Mouse (Mus musculus): ENCODE data around the gene D930020B18Rik. TPM values are rescaled to one million over a fixed set of nuclear protein-coding genes. Genes with fewer than 3 reads are reported as not detected.

Gene D930020B18Rik
- polyA plus RNA-seq (2014; fragmentation: Nextera tagmentation; extraction: Ambion mirVana), result 1.2 and 1.8 TPM in 2 replicates

- Histone ChIP-seq H3K9ac (ENCODE audit: low read length) (peak within 1 kb of the TSS; percentile 55), H3K27me3 (ENCODE audit: control insufficient read depth, insufficient read depth, low read length) (peaks cover 16% of the 10 kb centered on the region), H3K4me2 (ENCODE audit: low read depth, severe bottlenecking) (peak within 1 kb of the TSS; percentile 98), H3K36me3 (ENCODE audit: control insufficient read depth, insufficient read depth, low read length) (no peaks in the 10 kb centered on the region), H3K27ac (replicated peaks; ENCODE audit: low read depth, low read length) (no peak within 1 kb of the TSS), H3K4me1 (ENCODE audit: control insufficient read depth, insufficient read depth, low read length) (peaks cover 13% of the 10 kb centered on the region), H3K4me3 (ENCODE audit: low read depth, low read length) (peak within 1 kb of the TSS; percentile 56), H3K9me3 (ENCODE audit: control insufficient read depth, low read length) (no peaks in the 10 kb centered on the region)
- ATAC-seq (ENCODE audit: insufficient number of reproducible peaks, low FRiP score, low TSS enrichment, low read depth) (peak; percentile 27; the same call in 1 of the 2 replicates), DNase-seq (ENCODE audit: low spot score) (peak; percentile 70)
- WGBS, result under 1% methylated on average over 69 of the region's 69 CpGs
Observed at GRCm38 (mm10) chr10:121641272-121642053, at the start of gene D930020B18Rik. TSS of gene D930020B18Rik (plus strand) at chr10:121641588.

DNA sequence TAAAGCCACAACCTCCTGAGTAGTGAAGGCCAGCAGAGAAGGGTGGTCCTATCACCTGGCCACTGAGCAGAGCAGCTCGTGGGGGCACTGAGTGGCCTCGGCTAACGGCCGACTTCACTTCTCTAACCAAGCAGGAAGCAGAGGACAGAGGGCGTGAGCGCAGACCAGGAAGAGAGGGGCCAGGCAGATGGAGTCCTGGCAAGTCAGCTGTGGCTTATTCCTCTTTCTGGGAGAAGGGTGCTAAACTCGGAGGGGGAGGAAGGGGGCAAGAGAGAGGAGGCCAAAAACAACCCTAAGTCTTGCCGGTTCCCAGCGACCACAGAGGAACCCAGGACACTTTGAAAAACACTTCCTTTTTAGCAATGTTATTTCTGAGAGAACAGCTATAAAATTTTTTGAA is 44.8 kb upstream of the D930020B18Rik start:
- WGBS, result 92% methylated on average over 9 of the region's 9 CpGs
- Histone ChIP-seq H3K9me3 (ENCODE audit: control insufficient read depth, low read length) (no peaks in the 10 kb centered on the region), H3K4me2 (ENCODE audit: low read depth, severe bottlenecking) (no peak overlapping the region), H3K4me1 (ENCODE audit: control insufficient read depth, insufficient read depth, low read length) (no peaks in the 10 kb centered on the region), H3K4me3 (ENCODE audit: low read depth, low read length) (no peak overlapping the region), H3K27me3 (ENCODE audit: control insufficient read depth, insufficient read depth, low read length) (no peaks in the 10 kb centered on the region), H3K9ac (ENCODE audit: low read length) (no peak overlapping the region), H3K27ac (replicated peaks; ENCODE audit: low read depth, low read length) (no peak overlapping the region), H3K36me3 (ENCODE audit: control insufficient read depth, insufficient read depth, low read length) (peaks cover 27% of the 10 kb centered on the region)
- ATAC-seq (ENCODE audit: insufficient number of reproducible peaks, low FRiP score, low TSS enrichment, low read depth), result no peak
- DNase-seq (ENCODE audit: low spot score), result no peak

GRCm38 (mm10) chr10:121601272-121601671 is 40.1 kb upstream of the D930020B18Rik start:
- 87% methylated on average over 6 of the region's 6 CpGs for WGBS
- H3K36me3 ChIP-seq (ENCODE audit: control insufficient read depth, insufficient read depth, low read length), result peaks cover 39% of the 10 kb centered on the region
- no peak for ATAC-seq (ENCODE audit: insufficient number of reproducible peaks, low FRiP score, low TSS enrichment, low read depth)

GRCm38 (mm10) chr10:121603556-121603955 is 37.8 kb upstream of the D930020B18Rik start:
- no peak overlapping the region for H3K27ac ChIP-seq (replicated peaks; ENCODE audit: low read depth, low read length)
- no peak for DNase-seq (ENCODE audit: low spot score)
- H3K27me3 ChIP-seq (ENCODE audit: control insufficient read depth, insufficient read depth, low read length), result no peaks in the 10 kb centered on the region
- no peaks in the 10 kb centered on the region for H3K9me3 ChIP-seq (ENCODE audit: control insufficient read depth, low read length)
- H3K4me2 ChIP-seq (ENCODE audit: low read depth, severe bottlenecking), result no peak overlapping the region
- ATAC-seq (ENCODE audit: insufficient number of reproducible peaks, low FRiP score, low TSS enrichment, low read depth), result no peak
- 93% methylated on average over 4 of the region's 4 CpGs for WGBS
- H3K36me3 ChIP-seq (ENCODE audit: control insufficient read depth, insufficient read depth, low read length), result peaks cover 52% of the 10 kb centered on the region
- no peak overlapping the region for H3K9ac ChIP-seq (ENCODE audit: low read length)
- no peaks in the 10 kb centered on the region for H3K4me1 ChIP-seq (ENCODE audit: control insufficient read depth, insufficient read depth, low read length)
- no peak overlapping the region for H3K4me3 ChIP-seq (ENCODE audit: low read depth, low read length)

More at GRCm38 (mm10) chr10:121601272-121601671, 40.1 kb upstream of the D930020B18Rik start:
- Histone ChIP-seq H3K27ac (replicated peaks; ENCODE audit: low read depth, low read length) (no peak overlapping the region), H3K9me3 (ENCODE audit: control insufficient read depth, low read length) (no peaks in the 10 kb centered on the region), H3K27me3 (ENCODE audit: control insufficient read depth, insufficient read depth, low read length) (no peaks in the 10 kb centered on the region), H3K4me3 (ENCODE audit: low read depth, low read length) (no peak overlapping the region), H3K4me2 (ENCODE audit: low read depth, severe bottlenecking) (no peak overlapping the region), H3K4me1 (ENCODE audit: control insufficient read depth, insufficient read depth, low read length) (no peaks in the 10 kb centered on the region), H3K9ac (ENCODE audit: low read length) (no peak overlapping the region)
- no peak for DNase-seq (ENCODE audit: low spot score)

DNA sequence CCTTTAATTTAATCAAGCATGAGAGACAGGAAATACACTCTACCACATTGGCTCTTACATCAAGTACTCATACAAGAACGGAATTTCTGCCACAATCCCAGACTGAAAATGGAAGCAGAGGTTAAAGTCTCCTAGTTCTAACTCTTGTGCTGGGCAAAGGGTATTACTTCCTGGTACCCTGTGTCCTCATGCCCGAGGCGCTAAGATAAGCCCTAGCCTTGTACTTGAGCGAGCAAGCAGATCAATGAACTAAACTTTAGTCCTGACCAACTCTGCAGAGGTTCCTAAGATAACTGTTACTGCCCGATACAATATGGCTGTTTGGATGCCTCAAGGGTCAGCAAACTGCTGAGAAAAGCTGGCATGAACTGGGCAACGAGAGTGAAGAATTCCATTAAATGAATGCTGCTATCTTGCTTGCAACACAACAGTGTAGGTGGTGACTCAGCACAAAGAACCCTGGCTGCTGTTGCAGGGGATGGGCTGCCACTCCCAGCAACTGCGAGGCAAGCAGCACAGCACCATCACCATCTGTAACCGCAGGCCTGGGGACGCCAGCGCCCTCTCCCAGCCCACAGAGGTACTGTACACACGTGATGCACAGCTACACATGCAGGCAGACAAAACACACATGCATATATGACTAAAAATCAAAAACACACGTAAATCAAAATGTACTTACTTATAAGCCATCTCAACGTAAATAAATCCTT is 36.6 kb upstream of the D930020B18Rik start:
- Histone ChIP-seq H3K36me3 (ENCODE audit: control insufficient read depth, insufficient read depth, low read length) (peaks cover 50% of the 10 kb centered on the region), H3K4me3 (ENCODE audit: low read depth, low read length) (no peak overlapping the region), H3K9me3 (ENCODE audit: control insufficient read depth, low read length) (no peaks in the 10 kb centered on the region), H3K27ac (replicated peaks; ENCODE audit: low read depth, low read length) (no peak overlapping the region), H3K9ac (ENCODE audit: low read length) (no peak overlapping the region), H3K27me3 (ENCODE audit: control insufficient read depth, insufficient read depth, low read length) (no peaks in the 10 kb centered on the region), H3K4me2 (ENCODE audit: low read depth, severe bottlenecking) (no peak overlapping the region), H3K4me1 (ENCODE audit: control insufficient read depth, insufficient read depth, low read length) (no peaks in the 10 kb centered on the region)
- DNase-seq (ENCODE audit: low spot score), result no peak
- ATAC-seq (ENCODE audit: insufficient number of reproducible peaks, low FRiP score, low TSS enrichment, low read depth), result no peak
- 94% methylated on average over 13 of the region's 13 CpGs for WGBS

GRCm38 (mm10) chr10:121608177-121608576 is 33.2 kb upstream of the D930020B18Rik start:
- ATAC-seq (ENCODE audit: insufficient number of reproducible peaks, low FRiP score, low TSS enrichment, low read depth), result no peak
- H3K4me1 ChIP-seq (ENCODE audit: control insufficient read depth, insufficient read depth, low read length), result no peaks in the 10 kb centered on the region
- no peaks in the 10 kb centered on the region for H3K27me3 ChIP-seq (ENCODE audit: control insufficient read depth, insufficient read depth, low read length)
- H3K27ac ChIP-seq (replicated peaks; ENCODE audit: low read depth, low read length), result no peak overlapping the region
- H3K9me3 ChIP-seq (ENCODE audit: control insufficient read depth, low read length), result no peaks in the 10 kb centered on the region
- H3K9ac ChIP-seq (ENCODE audit: low read length), result no peak overlapping the region
- 93% methylated on average over 10 of the region's 10 CpGs for WGBS
- peaks cover 47% of the 10 kb centered on the region for H3K36me3 ChIP-seq (ENCODE audit: control insufficient read depth, insufficient read depth, low read length)
- no peak for DNase-seq (ENCODE audit: low spot score)
- no peak overlapping the region for H3K4me3 ChIP-seq (ENCODE audit: low read depth, low read length)
- no peak overlapping the region for H3K4me2 ChIP-seq (ENCODE audit: low read depth, severe bottlenecking)

DNA sequence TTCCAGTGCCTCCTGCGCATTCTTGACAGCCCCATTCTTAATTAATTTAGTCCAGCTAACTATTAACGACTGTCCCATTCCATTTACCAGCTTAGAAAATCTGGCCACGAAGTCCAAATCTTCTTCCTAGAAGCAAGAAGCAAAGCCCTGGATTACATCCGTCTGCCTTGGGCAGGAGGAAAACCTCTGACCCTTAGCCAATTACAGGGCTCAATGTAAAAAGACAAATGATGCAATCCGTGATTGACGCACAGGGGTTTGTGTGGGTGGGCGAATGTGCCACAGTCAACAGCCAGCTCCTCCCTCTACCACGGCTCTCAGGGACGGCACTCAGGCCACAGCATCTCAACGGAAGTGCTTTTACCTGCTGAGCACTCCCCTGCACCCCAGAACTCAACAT is 29.8 kb upstream of the D930020B18Rik start:
- no peak for DNase-seq (ENCODE audit: low spot score)
- Histone ChIP-seq H3K4me3 (ENCODE audit: low read depth, low read length) (no peak overlapping the region), H3K4me2 (ENCODE audit: low read depth, severe bottlenecking) (no peak overlapping the region), H3K4me1 (ENCODE audit: control insufficient read depth, insufficient read depth, low read length) (no peaks in the 10 kb centered on the region), H3K36me3 (ENCODE audit: control insufficient read depth, insufficient read depth, low read length) (peaks cover 41% of the 10 kb centered on the region), H3K9ac (ENCODE audit: low read length) (no peak overlapping the region), H3K27ac (replicated peaks; ENCODE audit: low read depth, low read length) (no peak overlapping the region), H3K27me3 (ENCODE audit: control insufficient read depth, insufficient read depth, low read length) (no peaks in the 10 kb centered on the region), H3K9me3 (ENCODE audit: control insufficient read depth, low read length) (no peaks in the 10 kb centered on the region)
- WGBS, result 83% methylated on average over 9 of the region's 10 CpGs
- no peak for ATAC-seq (ENCODE audit: insufficient number of reproducible peaks, low FRiP score, low TSS enrichment, low read depth)

DNA sequence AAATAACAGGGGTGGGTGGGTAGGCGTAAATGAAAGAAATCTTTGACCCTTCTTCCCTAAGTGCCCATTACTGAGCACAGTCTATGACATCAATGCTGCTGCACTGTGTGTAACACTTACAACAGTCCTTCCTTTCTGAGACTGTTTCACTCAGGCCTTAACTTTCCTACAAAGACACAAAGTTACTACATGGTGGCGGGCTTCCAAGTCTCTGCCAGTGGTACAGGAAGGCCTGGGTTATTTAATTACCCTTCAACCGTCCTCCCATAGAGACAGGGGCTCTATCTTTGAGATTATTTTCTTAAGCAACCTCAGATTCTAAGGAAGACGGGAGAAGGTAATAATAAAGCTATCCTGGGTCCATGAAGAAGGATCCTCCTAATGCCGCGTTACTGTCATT is 28.9 kb upstream of the D930020B18Rik start:
- no peak for DNase-seq (ENCODE audit: low spot score)
- Histone ChIP-seq H3K27me3 (ENCODE audit: control insufficient read depth, insufficient read depth, low read length) (no peaks in the 10 kb centered on the region), H3K4me1 (ENCODE audit: control insufficient read depth, insufficient read depth, low read length) (no peaks in the 10 kb centered on the region), H3K9me3 (ENCODE audit: control insufficient read depth, low read length) (no peaks in the 10 kb centered on the region), H3K4me3 (ENCODE audit: low read depth, low read length) (no peak overlapping the region), H3K36me3 (ENCODE audit: control insufficient read depth, insufficient read depth, low read length) (peaks cover 37% of the 10 kb centered on the region), H3K9ac (ENCODE audit: low read length) (no peak overlapping the region), H3K27ac (replicated peaks; ENCODE audit: low read depth, low read length) (no peak overlapping the region), H3K4me2 (ENCODE audit: low read depth, severe bottlenecking) (no peak overlapping the region)
- 95% methylated on average over 6 of the region's 6 CpGs for WGBS
- no peak for ATAC-seq (ENCODE audit: insufficient number of reproducible peaks, low FRiP score, low TSS enrichment, low read depth)
